Mouse (Mus musculus) kidney, embryonic 15.5 days (tissue): ENCODE results near the gene Vamp9. TPM values are rescaled to one million over a fixed set of nuclear protein-coding genes. Genes with fewer than 3 reads are reported as not detected.

Source experiments
- ATAC-seq: fragments of 200-750 bp; cut with Nextera tagmentation; replicated peaks from 2 replicates; pipeline ENCODE4 v1.8.0; 2017; ENCODE audit warnings: moderate TSS enrichment; ENCODE audit not compliant: low FRiP score
- H3K27ac ChIP-seq: fragments of 300-500 bp; sonication (generic); 2 replicates; pipeline ENCODE4 v1.5.1; 2015; ENCODE audit warnings: mild to moderate bottlenecking, inconsistent platforms
- H3K27me3 ChIP-seq: fragments of 300-500 bp; sonication (generic); 2 replicates; pipeline ENCODE4 v1.6.1; 2015; ENCODE audit warnings: inconsistent platforms
- H3K36me3 ChIP-seq: fragments of 300-500 bp; sonication (generic); 2 replicates; pipeline ENCODE4 v1.6.1; 2015; ENCODE audit warnings: inconsistent platforms
- H3K4me1 ChIP-seq: fragments of 300-500 bp; sonication (generic); 2 replicates; pipeline ENCODE4 v1.6.1; 2015; ENCODE audit warnings: inconsistent platforms
- H3K4me2 ChIP-seq: fragments of 300-500 bp; sonication (generic); 2 replicates; pipeline ENCODE4 v1.6.1; 2015; ENCODE audit warnings: moderate library complexity, mild to moderate bottlenecking, inconsistent platforms
- H3K4me3 ChIP-seq: fragments of 300-500 bp; sonication (generic); replicated peaks from 2 replicates; pipeline ENCODE4 v1.5.1; 2015; ENCODE audit warnings: mild to moderate bottlenecking, inconsistent platforms
- H3K9ac ChIP-seq: fragments of 300-500 bp; sonication (generic); 2 replicates; pipeline ENCODE4 v1.6.1; 2015; ENCODE audit warnings: mild to moderate bottlenecking, inconsistent platforms
- H3K9me3 ChIP-seq: fragments of 300-500 bp; sonication (generic); replicated peaks from 2 replicates; pipeline ENCODE4 v1.6.1; 2016; ENCODE audit warnings: inconsistent platforms
- WGBS: fragments of 180-500 bp; shearing (Covaris S2); methylation state at CpG from one replicate; pipeline ENCODE4 v1.1.7; 2015; ENCODE audit warnings: mixed read lengths; 5-methylcytosine and 5-hydroxymethylcytosine counted together
- polyA plus RNA-seq: library from polyadenylated mRNA; unstranded; fragments of >200 nt; fragmentation: Nextera tagmentation; extraction: Ambion mirVana; gene quantifications from 2 replicates; pipeline ENCODE4 v1.2.1, GENCODE M21; 2015

Vamp9 gene
- polyA plus RNA-seq, 1 experiment from 2014 or later = not detected

DNA sequence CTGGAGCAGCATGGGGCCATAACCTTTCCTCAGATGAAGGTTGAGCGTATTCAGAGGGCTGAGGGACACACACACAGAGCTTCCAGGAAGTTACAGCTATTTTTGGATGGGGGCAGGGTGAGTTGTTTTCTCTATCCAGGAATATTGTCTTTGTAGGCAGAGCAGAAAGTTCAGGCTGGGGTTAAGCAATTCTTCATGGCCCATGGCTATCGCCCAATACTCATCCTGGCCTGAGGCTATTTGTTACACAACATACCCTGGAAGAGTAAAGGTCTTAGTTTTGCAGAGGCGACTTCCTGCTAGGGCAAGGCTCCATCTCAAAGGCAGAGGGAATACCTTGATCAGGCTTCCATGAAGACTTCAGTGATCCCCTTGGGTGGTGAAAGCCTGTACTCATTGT lies 88.1 kb downstream of the Vamp9 start:
- no peak for ATAC-seq
- WGBS = 75% methylated on average over 3 of the region's 3 CpGs

DNA sequence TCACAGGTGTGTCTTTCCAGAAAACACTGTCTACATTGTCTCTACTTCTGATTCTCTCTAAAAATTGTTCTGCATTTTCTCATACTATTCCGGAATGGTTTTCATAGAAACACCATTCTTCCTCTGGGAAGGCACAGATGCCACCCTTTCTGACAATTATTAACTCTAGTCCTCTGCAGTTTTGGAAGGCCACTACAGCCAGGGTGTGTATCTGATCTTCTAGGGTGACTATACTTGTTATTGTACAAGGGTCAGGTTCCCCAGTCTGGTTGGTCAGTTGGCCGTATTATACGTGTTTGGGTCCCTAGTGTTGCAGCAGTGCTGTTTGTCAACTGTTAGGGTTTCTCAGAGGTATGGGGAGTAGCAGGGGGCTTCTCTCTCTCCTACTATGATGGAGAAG lies 88.6 kb downstream of the Vamp9 start:
- Histone ChIP-seq H3K4me1 (no peaks in the 10 kb centered on the region), H3K9ac (no peak overlapping the region), H3K27me3 (no peaks in the 10 kb centered on the region), H3K9me3 (no peaks in the 10 kb centered on the region), H3K36me3 (no peaks in the 10 kb centered on the region), H3K27ac (no peak overlapping the region), H3K4me3 (no peak overlapping the region), H3K4me2 (no peak overlapping the region)
- WGBS = 89% methylated on average over 3 of the region's 3 CpGs
- ATAC-seq = no peak

More for the DNA sequence above, 88.1 kb downstream of the Vamp9 start:
- Histone ChIP-seq H3K36me3 (no peaks in the 10 kb centered on the region), H3K9ac (no peak overlapping the region), H3K4me1 (no peaks in the 10 kb centered on the region), H3K27me3 (no peaks in the 10 kb centered on the region), H3K27ac (no peak overlapping the region), H3K9me3 (no peaks in the 10 kb centered on the region), H3K4me3 (no peak overlapping the region), H3K4me2 (no peak overlapping the region)

GRCm38 (mm10) chr5:100000048-100000447 lies 94.0 kb downstream of the Vamp9 start:
- no peak overlapping the region for H3K4me2 ChIP-seq
- H3K4me3 ChIP-seq = no peak overlapping the region
- H3K4me1 ChIP-seq = no peaks in the 10 kb centered on the region
- H3K27ac ChIP-seq = no peak overlapping the region
- no peak for ATAC-seq
- no peak overlapping the region for H3K9ac ChIP-seq
- H3K27me3 ChIP-seq = no peaks in the 10 kb centered on the region
- H3K9me3 ChIP-seq = no peaks in the 10 kb centered on the region
- WGBS = 79% methylated on average over 7 of the region's 7 CpGs
- no peaks in the 10 kb centered on the region for H3K36me3 ChIP-seq

- no peak for ATAC-seq
- no peaks in the 10 kb centered on the region for H3K4me1 ChIP-seq
- H3K9ac ChIP-seq = no peak overlapping the region
- no peak overlapping the region for H3K4me3 ChIP-seq
- H3K9me3 ChIP-seq = no peaks in the 10 kb centered on the region
- no peaks in the 10 kb centered on the region for H3K27me3 ChIP-seq
- H3K27ac ChIP-seq = no peak overlapping the region
- 36% methylated on average over 8 of the region's 8 CpGs for WGBS
- no peaks in the 10 kb centered on the region for H3K36me3 ChIP-seq
- no peak overlapping the region for H3K4me2 ChIP-seq
Observed at GRCm38 (mm10) chr5:100000500-100000899, 94.4 kb downstream of the Vamp9 start.

Other genes starting within 250 kb of the Vamp9 start
- gene Rasgef1b, start 177.2 kb upstream of the Vamp9 start, polyA plus RNA-seq = 7.0 and 7.3 TPM in 2 replicates
- gene Hnrnpd, start 72.7 kb downstream of the Vamp9 start, polyA plus RNA-seq = 207 and 231 TPM in 2 replicates
- 1.9 and 2.6 TPM in 2 replicates for gene 4930524J08Rik, start 72.8 kb downstream of the Vamp9 start, polyA plus RNA-seq
- 168 and 169 TPM in 2 replicates for gene Hnrnpdl, start 133.4 kb downstream of the Vamp9 start, polyA plus RNA-seq
- gene Enoph1, start 133.7 kb downstream of the Vamp9 start, polyA plus RNA-seq = 48.1 and 48.7 TPM in 2 replicates